Mouse (Mus musculus) CH12.LX (cell line): ENCODE data around the gene Crhbp. TPM values are rescaled to one million over a fixed set of nuclear protein-coding genes. Genes with fewer than 3 reads are reported as not detected.

ENCODE experiments used
- DNase-seq: peaks from one replicate; pipeline ENCODE4 v3.0.0-alpha.2; 2013; ENCODE audit errors: extremely low read depth
- H3K27ac ChIP-seq: 2 replicates; pipeline ENCODE4 v1.5.1; 2012; ENCODE audit warnings: low read depth, mild to moderate bottlenecking, control low read depth, moderate library complexity; ENCODE audit not compliant: insufficient read depth
- H3K27me3 ChIP-seq: replicated peaks from 2 replicates; pipeline ENCODE3; 2012; ENCODE audit warnings: inconsistent platforms
- H3K36me3 ChIP-seq, 2 experiments: replicated peaks in 1 of 2; 2 replicates each; pipeline versions ENCODE3 to v1.6.1; 2012; ENCODE audit warnings: inconsistent platforms in 1 of 2, low read length in 1 of 2, mild to moderate bottlenecking in 1 of 2, mixed read lengths in 1 of 2, moderate library complexity in 1 of 2; ENCODE audit not compliant: control insufficient read depth in 1 of 2, insufficient read depth in 1 of 2
- H3K4me1 ChIP-seq, 2 experiments: 2 replicates each; pipeline ENCODE4 v1.6.1; 2012; ENCODE audit warnings: inconsistent platforms in 1 of 2, moderate library complexity in 1 of 2; ENCODE audit not compliant: insufficient read depth in 2 of 2, control insufficient read depth in 1 of 2
- H3K4me2 ChIP-seq: 2 replicates; pipeline ENCODE4 v1.6.1; 2012; ENCODE audit warnings: low read depth, mild to moderate bottlenecking, control low read depth; ENCODE audit not compliant: poor library complexity, insufficient read depth, severe bottlenecking
- H3K4me3 ChIP-seq, 3 experiments: fragments of 150-350 bp in 1 of 3; sonication (generic) in 1 of 3; replicated peaks in 1 of 3; 2 replicates each; pipeline versions ENCODE3 to v1.5.1; 2011 to 2012; ENCODE audit warnings: low read depth in 2 of 3, low read length in 2 of 3, mild to moderate bottlenecking in 2 of 3, moderate library complexity in 2 of 3, control low read depth in 1 of 3, improper control_type of control experiment in 1 of 3, inconsistent platforms in 1 of 3, mixed read lengths in 1 of 3; ENCODE audit not compliant: poor library complexity in 1 of 3
- H3K79me2 ChIP-seq: replicated peaks from 2 replicates; pipeline ENCODE4 v1.6.1; 2012; ENCODE audit warnings: mild to moderate bottlenecking, moderate library complexity; ENCODE audit not compliant: control insufficient read depth, poor library complexity, insufficient read depth, severe bottlenecking; ENCODE audit errors: extremely low read depth
- H3K9ac ChIP-seq: 2 replicates; pipeline ENCODE4 v1.6.1; 2012; ENCODE audit warnings: low read depth, mild to moderate bottlenecking, control low read depth, moderate library complexity; ENCODE audit not compliant: insufficient read depth
- H3K9me3 ChIP-seq: replicated peaks from 2 replicates; pipeline ENCODE3; 2012; ENCODE audit warnings: low read length, inconsistent platforms, mixed read lengths
- BHLHE40 ChIP-seq: IDR thresholded peaks from 2 replicates; pipeline ENCODE4 v1.6.1; 2011; ENCODE audit warnings: mild to moderate bottlenecking, low read depth, low read length, improper control_type of control experiment
- CHD1 ChIP-seq: IDR thresholded peaks from 2 replicates; pipeline ENCODE4 v1.6.1; 2012; ENCODE audit warnings: low read depth, low read length, improper control_type of control experiment, inconsistent platforms
- CHD2 ChIP-seq: IDR thresholded peaks from 2 replicates; pipeline ENCODE4 v1.6.1; 2011; ENCODE audit warnings: low read length, improper control_type of control experiment
- CTCF ChIP-seq, 2 experiments: IDR thresholded peaks in 1 of 2; conservative IDR thresholded peaks in 1 of 2; 2 replicates each; pipeline ENCODE4 v1.5.1; 2011 to 2012; ENCODE audit warnings: low read depth in 2 of 2, low read length in 2 of 2, improper control_type of control experiment in 1 of 2, inconsistent platforms in 1 of 2, mild to moderate bottlenecking in 1 of 2, moderate library complexity in 1 of 2
- ELF1 ChIP-seq: IDR thresholded peaks from 2 replicates; pipeline ENCODE4 v1.6.1; 2014; ENCODE audit warnings: low read depth, mild to moderate bottlenecking, inconsistent platforms, low read length, improper control_type of control experiment
- GABPA ChIP-seq: IDR thresholded peaks from 2 replicates; pipeline ENCODE4 v1.6.1; 2012; ENCODE audit warnings: low read depth, low read length, improper control_type of control experiment, inconsistent platforms; ENCODE audit not compliant: insufficient replicate concordance
- IRF4 ChIP-seq: IDR thresholded peaks from 2 replicates; pipeline ENCODE4 v1.6.1; 2014; ENCODE audit warnings: low read depth, mild to moderate bottlenecking, inconsistent platforms, low read length, improper control_type of control experiment
- JUN ChIP-seq: IDR thresholded peaks from 2 replicates; pipeline ENCODE4 v1.6.1; 2011; ENCODE audit warnings: low read depth, mild to moderate bottlenecking, low read length, improper control_type of control experiment, moderate library complexity; ENCODE audit not compliant: insufficient read depth
- KAT2A ChIP-seq: IDR thresholded peaks from 2 replicates; pipeline ENCODE4 v1.6.1; 2012; ENCODE audit warnings: low read length, improper control_type of control experiment, inconsistent platforms; ENCODE audit not compliant: insufficient replicate concordance
- MAFK ChIP-seq: IDR thresholded peaks from 2 replicates; pipeline ENCODE4 v1.6.1; 2011; ENCODE audit warnings: low read length, improper control_type of control experiment; ENCODE audit not compliant: insufficient replicate concordance
- MAX ChIP-seq: IDR thresholded peaks from 2 replicates; pipeline ENCODE4 v1.6.1; 2011; ENCODE audit warnings: low read length, improper control_type of control experiment
- MXI1 ChIP-seq: IDR thresholded peaks from 2 replicates; pipeline ENCODE4 v1.6.1; 2011; ENCODE audit warnings: mild to moderate bottlenecking, low read depth, low read length, improper control_type of control experiment
- PAX5 ChIP-seq: IDR thresholded peaks from 2 replicates; pipeline ENCODE4 v1.6.1; 2012; ENCODE audit warnings: low read length, inconsistent platforms, mixed read lengths
- RAD21 ChIP-seq: IDR thresholded peaks from 2 replicates; pipeline ENCODE4 v1.6.1; 2011; ENCODE audit warnings: low read depth, mild to moderate bottlenecking, low read length, improper control_type of control experiment, moderate library complexity
- RCOR1 ChIP-seq: conservative IDR thresholded peaks from 2 replicates; pipeline ENCODE4 v1.6.1; 2012; ENCODE audit warnings: low read depth, mild to moderate bottlenecking, inconsistent platforms, low read length, improper control_type of control experiment
- ZMIZ1 ChIP-seq: IDR thresholded peaks from 2 replicates; pipeline ENCODE4 v1.6.1; 2012; ENCODE audit warnings: low read depth, mild to moderate bottlenecking, inconsistent platforms, low read length, improper control_type of control experiment
- ZNF384 ChIP-seq: IDR thresholded peaks from 2 replicates; pipeline ENCODE4 v1.6.1; 2012; ENCODE audit warnings: low read depth, low read length, improper control_type of control experiment, inconsistent platforms
- dilution Hi-C: fragments of 300-500 bp; cut with MboI; formaldehyde crosslinking; loops from 2 replicates; pipeline ENCODE4 v1.14.3; 2020; ENCODE audit warnings: low sequenced_read_pairs; ENCODE audit not compliant: extremely low pct_unique_long_range_greater_than_20kb, extremely low pct_ligation_motif_present
- in situ Hi-C: fragments of 300-500 bp; cut with MboI; formaldehyde crosslinking; loops from 3 replicates; pipeline ENCODE4 v1.14.3; 2019; ENCODE audit warnings: low sequenced_read_pairs, low pct_ligation_motif_present, low pct_unique_long_range_greater_than_20kb, mixed read lengths
- polyA plus RNA-seq: library from polyadenylated mRNA; unstranded; fragments of >175 nt; gene quantifications from 2 replicates; pipeline ENCODE4 v1.2.1, GENCODE M21; 2012; ENCODE audit warnings: low read depth; ENCODE audit not compliant: insufficient read length
- total RNA-seq, 2 experiments: library from RNA; depleted of rRNA; stranded (reverse); fragments of 300-350 nt in 1 of 2; fragments of >200 nt in 1 of 2; gene quantifications; 2 replicates each; pipeline ENCODE4 v1.2.3; 2012 to 2014

Crhbp gene
- total RNA-seq (2012; rRNA removed), result not detected in 2 replicates
- not detected in 2 replicates for total RNA-seq (2014; rRNA removed)
- polyA plus RNA-seq, result not detected in 2 replicates

GRCm38 (mm10) chr13:95444824-95445223 lies at the start of gene Crhbp:
TSS of gene Crhbp (minus strand) at chr13:95444924.
- Histone ChIP-seq H3K9me3 (no peaks in the 10 kb centered on the region), H3K4me3 (no peak within 1 kb of the TSS), H3K36me3 (no peaks in the 10 kb centered on the region), H3K4me1 (peaks cover 3 to 23% of the 10 kb centered on the region in 2 experiments; a peak in 2 of 4 replicates), H3K79me2 (no peaks in the 10 kb centered on the region), H3K27ac (no peak within 1 kb of the TSS), H3K9ac (no peak within 1 kb of the TSS), H3K27me3 (no peaks in the 10 kb centered on the region), H3K4me2 (peak within 1 kb of the TSS; percentile 22)
- in situ Hi-C loops (no loop called here), dilution Hi-C loops (no loop called here)
- TF ChIP-seq MAFK (no peak), IRF4 (no peak), MAX (no peak), MXI1 (no peak), ELF1 (no peak)
- no peak for DNase-seq

DNA sequence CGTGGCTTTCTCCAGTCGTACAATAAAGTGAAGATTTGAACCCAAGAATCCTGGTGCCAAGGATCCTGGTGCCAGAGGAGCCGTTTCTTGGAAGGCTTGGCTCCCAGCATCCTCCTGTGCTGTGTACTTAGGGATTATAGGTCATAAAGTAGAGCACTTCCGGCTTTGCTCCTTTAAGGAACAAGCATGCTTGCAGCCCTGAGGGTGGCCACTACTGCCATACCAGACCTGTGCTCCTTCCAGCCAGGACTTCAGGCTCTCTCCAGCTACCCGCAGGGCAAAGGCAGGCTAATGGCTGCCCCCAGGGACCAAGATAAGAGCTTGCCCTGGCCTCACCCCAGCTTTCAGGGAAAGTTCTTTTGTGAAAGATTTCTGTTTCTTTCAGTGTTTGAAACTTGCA lies 48.6 kb upstream of the Crhbp start:
- Histone ChIP-seq H3K27me3 (peaks cover 32% of the 10 kb centered on the region), H3K4me3 (no peak overlapping the region), H3K79me2 (no peaks in the 10 kb centered on the region), H3K4me2 (no peak overlapping the region), H3K9me3 (no peaks in the 10 kb centered on the region), H3K27ac (no peak overlapping the region), H3K36me3 (no peaks in the 10 kb centered on the region), H3K4me1 (peaks cover 11 to 24% of the 10 kb centered on the region in 2 experiments), H3K9ac (no peak overlapping the region)
- in situ Hi-C loops, result no loop called here
- dilution Hi-C loops, result no loop called here
- no peak for DNase-seq
- TF ChIP-seq IRF4 (no peak), ELF1 (no peak), CHD2 (no peak), MXI1 (no peak), BHLHE40 (no peak), ZNF384 (no peak), PAX5 (no peak), KAT2A (no peak), CHD1 (no peak), ZMIZ1 (no peak), RAD21 (no peak)

GRCm38 (mm10) chr13:95491327-95491726 lies 46.6 kb upstream of the Crhbp start:
- in situ Hi-C loops, result no loop called here
- H3K4me1 ChIP-seq, result peaks cover 11 to 24% of the 10 kb centered on the region in 2 experiments
- dilution Hi-C loops, result no loop called here
- H3K9me3 ChIP-seq, result no peaks in the 10 kb centered on the region
- no peaks in the 10 kb centered on the region for H3K79me2 ChIP-seq
- H3K4me3 ChIP-seq, result no peak overlapping the region
- no peaks in the 10 kb centered on the region for H3K36me3 ChIP-seq
- H3K9ac ChIP-seq, result no peak overlapping the region
- DNase-seq, result no peak
- no peak overlapping the region for H3K4me2 ChIP-seq
- no peak overlapping the region for H3K27ac ChIP-seq
- TF ChIP-seq PAX5 (no peak), CTCF (conservative IDR thresholded peaks at IDR 0.05 in 1 of 2, IDR thresholded peaks at IDR 0.05 in 1 of 2; ENCODE audit: low read depth in 2 of 2, low read length in 2 of 2) (no peak), ZNF384 (no peak), RCOR1 (no peak), KAT2A (no peak), JUN (no peak), GABPA (no peak)
- H3K27me3 ChIP-seq, result peaks cover 25% of the 10 kb centered on the region
